21 mouse cellular contexts compared by ENCODE assay signal in the genomic region with DNA sequence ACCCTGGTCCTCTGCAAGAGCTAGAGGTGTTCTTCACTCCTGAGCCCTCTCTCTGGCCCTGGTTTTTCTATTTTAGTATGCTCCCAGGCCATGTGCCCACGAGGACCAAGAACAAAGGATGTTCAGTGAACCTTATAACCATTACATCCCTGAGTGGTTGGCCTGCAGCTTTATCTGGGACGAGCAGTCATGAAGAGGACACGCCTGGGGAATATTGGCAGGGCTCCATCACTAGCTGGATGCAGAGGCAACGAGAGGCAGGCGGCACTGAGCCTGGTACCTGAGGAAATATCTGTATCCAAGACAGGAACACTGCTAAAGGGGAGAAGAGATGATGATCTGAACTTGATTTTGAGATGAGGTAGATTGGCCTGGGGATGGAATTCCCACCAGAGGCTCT. TPM values are rescaled to one million over a fixed set of nuclear protein-coding genes. Genes with fewer than 3 reads are reported as not detected.
A peak's percentile ranks its signal among the peaks of the same experiment; 100 is the strongest.
DNase-seq lines count a peak whose midpoint lies in the region; ATAC-seq and TF ChIP-seq lines count a peak whose summit lies in the region.
"Had no signal": no experiment of that assay in that cellular context is flagged by ENCODE, and none has a peak within 500 bp of the region (broad histone marks: within the 10 kb centered on the region; RNA-seq: fewer than 3 reads in every experiment).

No protein-coding gene starts in this region.

- no peak overlapping the region for H3K9ac ChIP-seq in kidney, embryonic 16.5 days (replicated peaks; ENCODE audit: low read length)
- H3K9ac ChIP-seq: heart, embryonic 12.5 days; hindbrain, embryonic 15.5 days; limb, embryonic 13.5 days; liver, embryonic 15.5 days; neural tube, embryonic 12.5 days had no signal

- no peaks in the 10 kb centered on the region for H3K9me3 ChIP-seq in kidney, embryonic 16.5 days (ENCODE audit: low read length)
- H3K9me3 ChIP-seq: heart, embryonic 12.5 days; hindbrain, embryonic 15.5 days; liver, embryonic 15.5 days; midbrain, embryonic 10.5 days; neural tube, embryonic 12.5 days had no signal

- H3K4me2 ChIP-seq in kidney, embryonic 16.5 days (replicated peaks; ENCODE audit: low read depth, low read length), result no peak overlapping the region
- H3K4me2 ChIP-seq: heart, embryonic 12.5 days; hindbrain, embryonic 15.5 days; limb, embryonic 13.5 days; liver, embryonic 15.5 days; neural tube, embryonic 12.5 days had no signal

- peak; percentile 65 for DNase-seq in kidney, adult 18-20 months
- DNase-seq in MEL-GATA-1-ER (ENCODE audit: extremely low read depth, low read depth) (peak; percentile 49), Patski (ENCODE audit: low read depth, low spot score) (peak; percentile 55)
- DNase-seq in kidney, postnatal 25 days, result peak; percentile 84 to 88
- DNase-seq in thymus, postnatal 4 days, result no peak
- no peak for DNase-seq in layer of hippocampus, adult 9-10 months (ENCODE audit: low spot score)
- DNase-seq: adrenal gland, postnatal 14 days; cerebellum, adult 9-10 months; right cerebral cortex, postnatal 25 days; thymus, postnatal 25 days had no signal

- POLR2A ChIA-PET in Patski (lab: Charles Lee), result interaction anchor here (0.7 kb wide), 1 partner anchor 99 kb away, joined by 3 read pairs; no protein-coding TSS in a partner anchor

- no peaks in the 10 kb centered on the region for H3K27me3 ChIP-seq in kidney, embryonic 16.5 days (ENCODE audit: insufficient read depth, low read length)
- H3K27me3 ChIP-seq in Patski, result no peaks in the 10 kb centered on the region
- H3K27me3 ChIP-seq: heart, embryonic 12.5 days; hindbrain, embryonic 15.5 days; limb, embryonic 13.5 days; liver, embryonic 15.5 days; neural tube, embryonic 12.5 days had no signal

- CTCF ChIA-PET in Patski (lab: Charles Lee), result interaction anchor here (0.7 to 1.4 kb wide), 4 partner anchors 9 to 144 kb away, joined by 3 to 6 read pairs (median 4); no protein-coding TSS in a partner anchor

- no peak for TF ChIP-seq CTCF in Patski (IDR thresholded peaks at IDR 0.05)

- ATAC-seq in kidney, embryonic 16.5 days (ENCODE audit: low FRiP score, low TSS enrichment), result no peak
- peak; percentile 44 for ATAC-seq in Patski
- ATAC-seq: forebrain, embryonic 16.5 days had no signal

- in situ Hi-C loops in Patski (cut with MboI; ENCODE audit: low pct_unique_long_range_greater_than_20kb), result no loop called here

- no peak overlapping the region for H3K27ac ChIP-seq in kidney, embryonic 16.5 days (ENCODE audit: low read length)
- H3K27ac ChIP-seq: hindbrain, embryonic 15.5 days; limb, embryonic 13.5 days; liver, embryonic 15.5 days; midbrain, embryonic 10.5 days; neural tube, embryonic 12.5 days had no signal

- H3K36me3 ChIP-seq in kidney, embryonic 16.5 days (ENCODE audit: insufficient read depth, low read length), result no peaks in the 10 kb centered on the region
- H3K36me3 ChIP-seq: heart, embryonic 12.5 days; hindbrain, embryonic 15.5 days; limb, embryonic 13.5 days; liver, embryonic 15.5 days; midbrain, embryonic 10.5 days; neural tube, embryonic 12.5 days had no signal

- no peaks in the 10 kb centered on the region for H3K4me1 ChIP-seq in kidney, embryonic 16.5 days (ENCODE audit: insufficient read depth, low read length)
- H3K4me1 ChIP-seq: limb, embryonic 13.5 days; liver, embryonic 15.5 days; neural tube, embryonic 12.5 days had no signal

- WGBS in kidney, embryonic 16.5 days, result 58% methylated on average over 5 of the region's 5 CpGs

- no peak overlapping the region for H3K4me3 ChIP-seq in kidney, embryonic 16.5 days (ENCODE audit: low read length)
- H3K4me3 ChIP-seq: erythroblast, embryonic 14.5 days; heart, embryonic 12.5 days; hindbrain, embryonic 15.5 days; limb, embryonic 13.5 days; liver, embryonic 15.5 days; midbrain, embryonic 10.5 days; neural tube, embryonic 12.5 days had no signal

RNA-seq across cellular contexts. Expression of gene Helt, which starts 37.3 kb away (rescaled TPM):
- not detected in 2 replicates for polyA plus RNA-seq in kidney, embryonic 16.5 days (2015; fragmentation: Nextera tagmentation; extraction: Ambion mirVana)
- polyA plus RNA-seq in Patski (2021), result not detected
- polyA plus RNA-seq: erythroblast, embryonic 14.5 days; gonadal fat pad, adult 2 months; heart, embryonic 12.5 days; intestine, embryonic 16.5 days; limb, embryonic 13.5 days; liver, embryonic 15.5 days had no signal

Comparison
In these comparisons a context has a peak if more than half of its experiments do, and no peak if none do; other contexts are left out.
1. DNase-seq: peak in kidney, adult 18-20 months (single experiment), MEL-GATA-1-ER (single experiment), Patski (single experiment) and kidney, postnatal 25 days (2 of 2); none in thymus, postnatal 4 days (single experiment) and layer of hippocampus, adult 9-10 months (single experiment).